Mouse (Mus musculus) brain, embryonic 14.5 days (tissue): Measurements from ENCODE around the gene Map2k1. TPM values are rescaled to one million over a fixed set of nuclear protein-coding genes. Genes with fewer than 3 reads are reported as not detected.
"Not testable (repeated sequence)": the region's sequence is repeated elsewhere in the genome, so short reads cannot be mapped to it uniquely, and the experiment has no call there.

Experiments used
- DNase-seq: peaks from one replicate; pipeline ENCODE4 v3.0.0-alpha.2; 2011; ENCODE audit warnings: low read depth
- CTCF ChIP-seq: fragments of 200-500 bp; IDR thresholded peaks from 2 replicates; pipeline ENCODE4 v1.5.1; 2012; ENCODE audit warnings: inconsistent platforms, mild to moderate bottlenecking, moderate library complexity, borderline replicate concordance; ENCODE audit not compliant: insufficient read depth, insufficient read length; ENCODE audit errors: extremely low read depth
- POLR2A ChIP-seq: fragments of 200-500 bp; IDR thresholded peaks from 2 replicates; pipeline ENCODE4 v1.6.1; 2012; ENCODE audit warnings: mild to moderate bottlenecking, inconsistent platforms, borderline replicate concordance; ENCODE audit not compliant: poor library complexity, insufficient read depth, insufficient read length, severe bottlenecking; ENCODE audit errors: extremely low read depth
- polyA plus RNA-seq: library from polyadenylated mRNA; depleted of rRNA; stranded (reverse); fragments of >200 nt; gene quantifications from 2 replicates; pipeline ENCODE4 v1.2.3, GENCODE M21; 2012

Map2k1 gene
- polyA plus RNA-seq, 1 experiment = 33.7 TPM

DNA sequence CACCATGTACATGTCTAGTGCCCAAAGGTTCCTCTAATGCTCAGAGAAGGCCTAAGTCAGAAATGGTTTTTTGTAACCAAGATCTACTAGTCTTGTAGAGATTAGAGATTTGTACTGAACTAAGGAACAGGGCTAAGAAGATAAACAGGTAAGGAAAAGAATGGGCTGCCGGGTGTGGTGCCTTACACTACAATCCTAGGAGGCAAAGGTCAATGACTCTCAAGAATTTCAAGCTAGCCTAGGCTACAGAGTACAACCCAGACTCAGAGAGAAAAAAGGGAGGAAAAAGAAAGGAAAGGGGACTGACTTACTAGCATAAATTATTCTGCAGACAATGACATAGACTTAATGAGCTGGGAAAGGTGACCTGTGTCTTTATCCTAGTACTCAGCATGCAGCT lies 32.8 kb downstream of the Map2k1 start:
- no peak for DNase-seq
- TF ChIP-seq POLR2A (no peak), CTCF (no peak)

DNA sequence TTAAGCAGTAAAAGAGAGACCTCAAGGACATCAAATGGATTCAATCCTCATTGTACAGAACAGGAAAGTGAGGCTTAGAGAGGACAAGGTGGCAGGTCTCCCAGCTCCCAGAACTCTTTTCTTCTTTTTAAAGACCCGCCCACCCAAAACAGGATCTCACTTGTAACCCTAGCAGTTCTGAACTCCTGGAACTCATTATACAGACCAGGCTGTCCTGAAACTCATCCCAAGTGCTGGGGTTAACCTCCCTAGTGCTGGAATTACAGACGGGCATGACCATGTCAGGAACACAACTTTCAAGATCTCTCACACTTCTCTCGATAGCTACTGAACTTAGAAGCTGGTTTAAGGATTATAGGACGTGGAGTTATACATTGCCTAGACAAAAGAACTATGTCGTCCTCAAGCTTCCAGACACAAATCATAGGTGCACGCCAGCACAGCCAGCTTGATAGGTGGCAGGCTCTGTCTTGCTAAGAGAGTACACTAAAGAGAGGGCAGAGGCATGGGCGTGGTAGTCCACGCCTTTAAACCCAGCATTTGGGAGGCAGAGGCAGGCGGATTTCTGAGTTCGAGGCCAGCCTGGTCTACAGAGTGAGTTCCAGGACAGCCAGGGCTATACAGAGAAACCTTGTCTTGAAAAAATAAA lies 33.5 kb downstream of the Map2k1 start:
- DNase-seq = no peak
- TF ChIP-seq CTCF (no peak), POLR2A (no peak)

DNA sequence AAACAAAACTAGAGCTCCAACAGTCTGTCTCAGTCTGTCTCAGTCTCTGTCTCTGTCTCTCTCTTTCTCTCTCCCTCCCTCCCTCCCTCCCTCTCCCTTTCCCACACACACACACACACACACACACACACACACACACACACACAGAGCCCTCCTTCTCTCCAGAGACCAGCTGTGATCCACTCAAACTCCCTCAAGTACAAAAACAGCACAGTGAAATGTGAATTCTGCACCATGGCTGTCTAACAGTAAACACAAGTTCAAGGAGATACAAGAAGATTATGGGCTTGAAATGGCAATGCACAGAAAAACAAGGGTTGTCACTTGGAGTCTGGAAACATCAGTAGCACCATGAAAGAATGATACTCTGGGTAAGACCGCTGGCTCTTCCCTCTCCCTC lies 34.1 kb downstream of the Map2k1 start:
- TF ChIP-seq CTCF (no peak), POLR2A (no peak)
- DNase-seq = no peak

DNA sequence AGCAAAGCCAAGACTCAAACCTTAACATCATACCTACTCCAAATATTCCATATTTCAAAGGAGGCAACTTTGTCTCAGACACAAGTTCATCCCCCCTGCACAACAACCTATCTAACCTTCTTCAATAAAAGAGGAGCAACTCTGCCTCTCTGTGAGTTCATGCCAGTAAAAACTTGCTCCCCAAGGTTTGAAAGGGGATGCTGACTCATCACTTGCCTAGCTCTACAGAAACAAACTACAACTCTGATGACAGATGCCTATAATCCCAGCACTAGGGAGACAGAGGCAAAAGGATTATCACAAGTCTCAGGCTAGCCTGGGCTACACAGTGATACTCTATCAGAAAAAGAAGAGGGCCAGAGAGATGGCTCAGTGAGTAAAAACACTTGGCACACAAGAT lies 35.5 kb downstream of the Map2k1 start:
- no peak for DNase-seq
- no peak for TF ChIP-seq POLR2A
- TF ChIP-seq CTCF = no peak

DNA sequence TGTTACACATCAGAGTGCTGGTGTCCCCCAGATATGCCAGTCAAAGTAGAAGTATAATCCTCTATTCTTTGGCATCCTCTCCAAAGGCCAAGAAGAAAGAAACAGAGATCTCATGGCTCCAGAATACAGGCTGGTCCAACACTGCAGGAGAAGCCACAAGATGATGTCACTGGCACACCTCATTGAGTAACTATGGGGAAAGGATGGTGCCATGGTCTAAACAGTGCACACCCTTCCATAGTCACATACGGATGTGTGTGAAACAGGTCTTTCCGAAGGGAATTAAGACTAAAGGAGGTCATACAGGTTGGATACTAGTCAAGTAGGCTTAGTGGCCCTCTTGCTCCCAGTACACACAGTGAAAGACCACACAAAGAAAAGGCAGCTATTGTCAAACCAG lies 36.8 kb downstream of the Map2k1 start:
- no peak for TF ChIP-seq CTCF
- no peak for TF ChIP-seq POLR2A

DNA sequence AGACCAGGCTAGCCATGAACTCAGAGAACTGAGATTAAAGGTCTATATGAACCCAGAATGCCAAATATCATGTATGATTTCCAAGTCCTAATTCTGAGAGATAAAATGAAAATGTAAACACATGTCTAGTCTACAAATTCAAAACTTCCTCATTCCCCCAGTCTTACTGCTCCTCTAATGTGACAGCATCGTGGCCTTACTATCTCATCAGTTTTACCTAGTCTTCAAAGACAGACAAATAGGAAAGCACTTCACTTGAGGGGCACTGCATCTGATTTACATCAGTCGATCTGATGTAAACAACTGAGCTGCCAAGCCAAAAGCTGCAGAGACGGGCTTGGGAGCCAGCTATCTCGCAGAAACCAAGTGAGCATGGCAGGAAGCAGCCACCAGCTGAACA lies 37.3 kb downstream of the Map2k1 start:
- no peak for TF ChIP-seq POLR2A
- TF ChIP-seq CTCF = no peak
- DNase-seq = no peak

More for the DNA sequence above, 36.8 kb downstream of the Map2k1 start:
- DNase-seq = no peak

DNA sequence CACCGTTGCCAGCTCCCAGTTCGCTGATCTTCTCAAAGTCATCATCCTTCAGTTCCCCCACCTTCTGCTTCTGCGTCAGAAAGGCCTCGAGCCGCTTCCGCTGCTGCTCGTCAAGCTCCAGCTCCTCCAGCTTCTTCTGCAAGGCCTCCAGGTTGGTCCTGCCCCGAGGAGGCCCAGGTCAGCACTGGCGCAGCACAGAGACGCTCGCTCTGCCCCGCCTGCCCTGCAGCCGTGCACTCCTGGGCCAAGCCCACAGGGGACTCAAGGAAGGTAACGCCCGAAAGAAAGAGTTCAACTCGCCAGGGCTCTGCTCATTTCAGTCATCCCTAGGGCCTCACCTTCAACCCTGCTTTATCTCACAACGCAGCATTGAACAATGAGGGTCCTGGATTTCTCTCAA lies 39.0 kb downstream of the Map2k1 start:
- TF ChIP-seq CTCF (no peak), POLR2A (no peak)

DNA sequence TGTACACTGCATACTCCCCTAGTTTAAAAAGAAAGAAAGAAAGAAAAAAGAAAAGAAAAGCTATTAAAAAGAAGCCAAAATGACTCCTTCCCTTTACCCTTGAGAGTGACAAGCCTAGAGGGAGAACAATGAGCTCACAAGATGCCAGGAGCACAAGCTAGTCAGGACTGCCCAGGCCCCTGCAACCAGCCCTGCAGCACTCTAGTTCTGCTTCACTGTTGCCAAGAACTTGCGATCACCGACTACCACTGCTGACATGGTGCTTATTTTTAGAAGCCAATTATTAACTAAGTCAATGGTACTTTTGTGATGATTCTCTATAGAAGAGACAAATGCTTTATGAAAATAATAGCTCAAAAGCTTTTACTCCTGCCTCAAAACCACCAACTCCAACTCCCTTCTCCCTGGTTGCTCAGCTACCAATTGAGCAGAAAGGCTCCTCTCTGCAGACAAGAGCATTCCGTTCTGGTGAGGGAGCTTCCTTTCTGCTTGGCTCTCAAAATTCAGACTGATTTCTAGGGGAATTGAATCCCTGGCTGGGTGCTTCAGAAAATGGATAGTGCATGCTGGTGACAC lies 45.8 kb downstream of the Map2k1 start:
- no peak for DNase-seq
- no peak for TF ChIP-seq POLR2A
- TF ChIP-seq CTCF = no peak

More for the DNA sequence above, 39.0 kb downstream of the Map2k1 start:
- DNase-seq = no peak

DNA sequence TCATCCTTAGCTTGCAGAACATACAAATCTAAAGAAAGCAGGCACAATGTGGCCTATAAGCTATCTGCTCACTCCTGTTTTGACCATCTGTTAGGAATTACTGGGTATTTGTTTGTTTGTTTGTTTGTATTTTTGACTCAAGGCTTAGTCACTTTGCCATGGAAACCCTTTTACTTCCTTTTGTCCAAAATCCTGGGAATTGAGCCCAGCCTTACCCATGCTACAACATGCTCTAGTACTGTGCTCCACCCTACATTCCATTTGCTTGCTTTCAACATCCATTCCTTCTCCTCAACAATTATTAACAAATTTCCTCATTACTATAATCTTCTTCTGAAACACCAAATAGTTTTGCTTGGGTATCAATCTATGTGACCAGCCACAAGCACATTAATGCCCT lies 50.6 kb downstream of the Map2k1 start:
- no peak for DNase-seq
- TF ChIP-seq CTCF (no peak), POLR2A (no peak)

DNA sequence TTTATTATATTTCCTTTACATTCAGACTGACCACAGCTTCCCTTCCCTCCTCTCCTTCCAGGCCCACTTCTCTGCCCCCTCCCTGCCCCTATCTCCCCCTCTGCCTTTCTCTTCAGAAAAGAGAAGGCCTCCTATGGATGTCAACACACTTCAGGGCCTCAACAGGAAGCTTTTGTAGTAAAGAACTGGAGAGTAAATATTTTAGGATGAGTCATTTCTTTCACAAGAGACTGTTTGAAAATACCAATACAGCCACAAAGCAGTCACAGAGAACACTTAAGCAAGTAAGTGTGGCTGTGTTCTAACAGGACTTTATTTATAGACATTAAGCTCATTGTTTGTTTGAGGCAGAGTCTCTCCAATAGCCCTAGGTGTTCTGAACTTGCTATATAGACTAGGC lies 51.1 kb downstream of the Map2k1 start:
- no peak for TF ChIP-seq CTCF
- TF ChIP-seq POLR2A = no peak
- DNase-seq = no peak

DNA sequence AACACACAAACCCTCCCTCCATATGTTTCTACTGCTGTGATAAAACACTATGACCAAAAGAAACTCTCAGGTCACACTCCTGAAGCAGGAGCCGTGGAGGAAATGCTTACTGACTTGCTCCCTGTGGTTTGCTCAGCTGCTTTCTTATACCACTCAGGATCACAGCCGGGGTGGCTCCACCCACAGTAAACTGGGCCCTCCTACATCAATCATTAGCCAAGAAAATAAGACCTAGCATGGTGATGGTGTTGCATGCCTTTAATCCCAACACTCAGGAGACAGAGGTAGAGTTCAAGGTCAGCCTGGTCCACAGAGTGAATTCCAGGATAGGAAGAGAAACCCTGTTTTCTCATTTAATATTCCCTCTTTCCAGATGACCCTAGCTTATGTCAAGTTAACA lies 53.5 kb downstream of the Map2k1 start:
- TF ChIP-seq CTCF (no peak), POLR2A (no peak)

DNA sequence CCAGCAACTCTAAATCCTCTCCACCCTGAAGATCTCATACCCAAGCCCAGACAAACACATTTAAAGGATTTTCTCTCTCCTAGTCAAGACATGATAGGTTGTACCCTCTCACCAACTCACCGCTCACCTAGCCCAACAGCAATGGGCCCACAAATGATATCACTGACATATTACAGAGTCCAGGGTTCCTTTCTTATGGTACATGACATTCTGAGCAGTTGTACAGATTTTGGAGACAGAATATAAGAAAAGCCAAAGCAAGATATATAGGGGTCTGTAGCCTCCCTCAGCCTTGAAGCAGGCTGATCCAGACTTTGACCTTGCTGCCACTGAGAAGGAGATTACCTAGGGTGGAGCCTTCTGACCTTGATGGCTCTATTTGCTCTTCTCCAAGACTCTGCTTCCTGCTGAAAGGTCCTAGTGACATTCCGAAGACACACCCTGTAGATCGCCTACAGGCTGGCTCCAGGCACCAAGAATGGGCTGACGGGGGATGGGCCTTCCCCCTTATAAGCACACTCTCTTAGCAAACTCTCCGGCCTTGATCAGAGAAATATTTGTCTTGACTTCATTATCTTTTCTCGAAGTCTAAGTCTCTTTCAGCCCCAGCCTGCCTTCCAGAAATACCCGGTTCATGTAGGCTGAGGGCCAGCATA lies 54.5 kb downstream of the Map2k1 start:
- DNase-seq = not testable (repeated sequence)

More for the DNA sequence above, 53.5 kb downstream of the Map2k1 start:
- no peak for DNase-seq

DNA sequence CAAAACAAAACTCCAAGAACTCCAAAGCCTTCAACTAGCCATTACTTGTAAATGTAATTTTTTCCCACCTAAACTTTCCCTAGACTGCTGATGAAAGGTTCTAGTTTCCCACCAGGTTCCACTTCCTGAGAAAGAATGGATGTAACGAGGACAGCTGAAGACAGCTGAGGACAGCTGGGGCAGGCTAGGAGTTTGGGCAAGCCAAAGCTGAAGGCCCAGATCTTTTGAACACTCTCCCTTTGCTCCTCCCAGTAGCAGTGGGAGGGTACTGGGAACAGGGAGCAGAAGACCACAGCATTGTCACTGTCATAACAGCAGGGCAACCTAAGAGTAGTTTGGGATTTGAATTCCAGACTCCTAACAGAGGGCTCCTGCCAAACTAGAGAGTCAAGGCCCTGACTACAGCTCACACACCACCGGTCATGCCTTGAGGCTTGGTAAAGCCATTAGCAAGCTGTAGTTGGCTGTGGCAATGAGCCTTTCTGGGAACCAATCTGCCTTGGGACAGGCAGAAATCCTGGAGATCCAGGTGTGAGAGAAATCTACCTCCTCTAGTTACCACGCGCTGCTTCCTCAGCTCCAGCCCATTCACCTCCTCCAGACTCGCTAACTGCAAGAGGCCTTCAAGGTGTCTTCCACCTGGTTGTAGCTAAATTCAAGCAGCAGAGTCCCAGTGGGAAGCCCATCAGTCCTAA lies 55.2 kb downstream of the Map2k1 start:
- TF ChIP-seq CTCF = no peak
- no peak for DNase-seq
